Mouse (Mus musculus) cerebral cortex, adult 2 months (tissue): ENCODE data around the gene Cyth1.

Experiments
- WGBS: fragments of 180-500 bp; shearing (Covaris S2); methylation state at CpG from one replicate; pipeline ENCODE4 v1.1.7; 2018; 5-methylcytosine and 5-hydroxymethylcytosine counted together

Gene Cyth1

DNA sequence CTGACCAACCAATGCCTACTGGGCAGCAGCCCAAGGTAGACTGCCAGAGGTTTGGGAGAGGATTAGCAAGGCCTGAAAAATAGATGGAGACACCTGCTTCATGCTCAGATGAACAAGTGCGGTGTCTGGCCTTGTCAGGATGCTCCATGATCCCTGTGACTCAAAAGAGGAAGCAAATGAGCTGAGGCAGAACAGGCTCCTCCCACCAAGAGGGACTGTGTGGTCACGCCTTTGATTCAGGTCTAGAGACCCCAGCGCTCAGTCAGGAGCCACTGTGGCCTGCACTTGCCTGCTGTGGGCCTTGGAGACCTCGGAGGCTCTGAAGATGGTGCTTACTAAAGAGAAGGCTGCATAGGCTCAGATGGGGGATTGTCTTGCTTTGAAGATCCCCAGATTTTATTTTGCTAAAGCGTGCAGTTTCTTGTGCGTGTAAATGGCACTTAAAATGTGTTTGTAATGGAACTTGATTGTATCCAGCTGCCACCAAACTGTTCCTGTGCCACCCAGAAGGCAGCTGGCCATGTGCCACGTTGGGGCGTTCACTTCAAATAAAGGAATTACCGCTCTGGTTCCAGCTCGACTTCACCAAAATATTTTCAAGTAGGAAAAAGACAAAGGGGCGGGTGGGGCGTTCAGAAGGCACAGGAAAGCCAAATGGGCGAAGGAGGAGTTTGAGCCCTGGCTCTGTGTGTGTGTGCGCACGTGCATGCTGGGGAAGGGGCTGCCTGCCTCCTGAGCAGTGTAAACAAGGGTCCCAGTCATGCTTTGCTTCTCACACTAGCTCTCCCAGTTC, 6.0 kb upstream of the Cyth1 start:
- WGBS, result 22% methylated on average over 15 of the region's 15 CpGs

- WGBS, result 79% methylated on average over 7 of the region's 7 CpGs
Measured at GRCm38 (mm10) chr11:118253447-118254158, 5.2 kb upstream of the Cyth1 start.

GRCm38 (mm10) chr11:118249012-118249383, 606 bp upstream of the Cyth1 start:
- 6% methylated on average over 5 of the region's 5 CpGs for WGBS

- WGBS, result 2% methylated on average over 43 of the region's 43 CpGs
Measured at GRCm38 (mm10) chr11:118247359-118248095, 865 bp downstream of the Cyth1 start.

DNA sequence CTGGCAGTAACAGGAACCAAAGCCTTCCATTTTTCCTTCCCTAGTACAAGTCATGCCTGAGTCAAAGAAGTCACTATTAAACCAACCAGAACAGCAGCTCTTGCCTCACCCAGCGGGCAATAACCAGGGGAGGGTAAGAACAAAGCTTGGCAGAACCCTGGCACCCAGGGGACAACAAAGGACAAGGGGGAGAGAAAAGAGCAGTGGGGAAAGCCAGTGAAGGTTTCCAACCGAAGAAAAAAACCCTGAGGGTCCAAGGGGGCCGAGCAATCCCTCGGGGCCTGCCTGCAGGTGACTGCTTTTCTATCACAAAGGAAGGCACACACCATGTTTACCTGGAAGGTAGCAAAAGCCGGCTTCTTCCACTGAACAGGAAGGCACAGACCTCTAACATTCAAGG, 1.7 kb downstream of the Cyth1 start:
- 45% methylated on average over 5 of the region's 5 CpGs for WGBS

- WGBS, result 93% methylated on average over 2 of the region's 2 CpGs
Measured at GRCm38 (mm10) chr11:118245130-118245529, 3.3 kb downstream of the Cyth1 start.

GRCm38 (mm10) chr11:118243627-118244261, 4.6 kb downstream of the Cyth1 start:
- WGBS, result 86% methylated on average over 6 of the region's 6 CpGs

GRCm38 (mm10) chr11:118242506-118242905, 5.9 kb downstream of the Cyth1 start:
- 36% methylated on average over 4 of the region's 4 CpGs for WGBS

DNA sequence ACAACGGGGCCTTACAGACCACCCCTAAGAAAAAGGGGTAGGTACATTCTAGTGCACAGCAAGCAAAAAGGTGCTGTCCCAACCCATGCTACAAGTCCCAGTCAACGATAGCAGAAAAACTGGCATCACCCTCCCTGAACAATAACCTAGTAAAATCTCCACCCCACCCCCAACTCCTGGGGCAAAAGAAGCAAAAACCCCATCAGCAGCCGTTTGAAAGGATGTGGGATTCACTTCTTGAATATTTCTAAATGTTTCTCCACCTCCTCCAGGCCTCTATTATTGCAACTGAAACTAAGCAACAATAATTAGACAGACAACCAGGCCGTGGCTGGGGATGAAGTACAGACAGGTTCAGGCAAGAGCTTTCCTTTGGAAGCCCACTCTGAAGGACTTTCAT, 8.0 kb downstream of the Cyth1 start:
- WGBS, result 60% methylated on average over 4 of the region's 4 CpGs

DNA sequence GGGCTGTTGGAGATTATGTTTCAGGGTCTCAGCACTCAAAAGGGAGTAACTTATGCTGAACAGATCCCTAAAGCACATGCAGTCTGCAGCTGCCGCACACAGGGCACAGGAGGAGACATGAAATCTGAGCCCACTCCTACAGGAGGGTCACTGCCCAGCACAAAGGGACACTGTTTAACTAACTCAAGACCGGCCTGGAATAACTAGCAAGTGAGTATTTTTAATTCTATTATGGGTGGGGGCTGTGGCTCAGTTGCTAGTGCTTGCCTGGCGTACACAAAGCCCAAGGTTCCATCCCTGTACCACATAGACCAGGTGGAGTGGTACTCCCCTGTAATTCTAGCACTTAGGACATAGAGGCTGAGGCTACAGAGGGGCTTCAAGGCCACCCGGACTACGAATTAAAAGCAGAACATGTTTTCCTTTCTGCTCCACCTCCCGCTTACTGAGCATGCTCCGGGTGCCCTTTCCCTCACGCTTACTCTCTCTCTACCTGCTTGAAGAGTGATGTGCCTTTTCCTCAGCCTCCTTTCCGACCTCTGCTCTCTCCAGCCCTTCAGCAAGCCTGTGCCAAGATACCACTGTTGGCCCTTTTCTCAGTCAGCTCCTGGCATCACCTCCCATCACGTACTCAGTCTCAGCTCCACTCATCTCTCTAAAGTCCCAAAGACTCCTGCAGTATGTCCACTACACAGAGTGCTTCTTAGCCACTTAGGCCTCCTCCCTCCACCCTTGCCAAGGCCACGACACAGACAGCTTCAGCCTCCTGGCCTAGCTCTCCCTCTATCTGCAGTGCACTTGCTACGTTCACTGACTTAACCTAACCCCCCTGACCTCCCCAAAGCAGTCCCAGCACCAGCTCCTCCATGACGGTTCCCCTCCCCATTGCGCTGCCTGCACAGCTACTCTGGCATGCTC, 8.9 kb downstream of the Cyth1 start:
- WGBS, result 75% methylated on average over 14 of the region's 14 CpGs

DNA sequence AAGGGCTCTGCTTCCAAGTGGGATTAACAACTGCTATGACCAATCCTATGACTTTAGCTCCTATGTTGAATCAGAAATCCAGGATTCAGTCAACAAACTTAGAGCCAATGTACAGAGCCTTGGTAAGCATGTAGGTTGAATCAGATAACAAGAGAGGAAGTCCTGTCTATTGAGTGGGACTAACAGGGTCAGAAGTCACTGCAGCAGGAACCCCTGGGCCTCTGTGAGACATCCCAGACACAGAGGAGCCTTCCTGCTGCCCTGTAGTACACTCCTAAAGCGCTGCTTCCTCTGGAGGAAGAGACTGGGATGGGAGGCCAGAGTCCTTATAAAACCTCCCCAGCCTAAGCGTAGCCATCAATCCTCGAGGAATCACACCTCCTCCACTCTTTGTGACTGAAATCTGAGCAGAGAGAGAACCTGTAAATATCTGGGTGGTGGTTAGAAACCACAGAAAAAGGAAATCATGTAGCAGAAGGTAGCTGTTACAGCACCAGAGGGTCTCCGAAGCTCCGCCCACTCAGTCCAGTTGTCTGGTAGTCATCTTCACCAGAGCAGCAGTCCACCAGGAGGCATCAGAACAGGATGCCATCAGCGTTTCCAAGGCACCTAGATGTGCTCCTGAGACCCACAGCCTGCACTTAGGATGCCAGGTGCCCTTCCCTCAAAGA, 11.7 kb downstream of the Cyth1 start:
- 64% methylated on average over 6 of the region's 6 CpGs for WGBS

- 73% methylated on average over 7 of the region's 7 CpGs for WGBS
Measured at GRCm38 (mm10) chr11:118234929-118235328, 13.5 kb downstream of the Cyth1 start.

DNA sequence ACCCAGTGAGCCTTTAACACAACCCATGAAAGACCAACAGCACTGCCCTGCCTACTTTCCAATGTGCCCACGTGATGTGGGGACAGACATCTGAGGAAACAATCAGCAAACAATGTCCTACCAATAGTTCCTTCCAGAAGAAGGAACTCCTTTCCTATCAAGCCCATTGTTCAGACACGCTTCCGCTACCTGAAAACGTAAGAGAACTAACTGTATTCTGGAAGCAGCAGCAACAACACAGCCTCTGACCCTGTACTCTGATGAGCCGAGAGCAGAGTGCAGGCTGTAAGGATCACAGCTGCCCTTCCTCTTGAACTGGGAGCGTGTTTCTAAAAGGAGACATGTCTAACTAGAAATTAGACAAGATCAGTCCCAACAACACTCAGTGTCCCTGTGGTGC, 13.9 kb downstream of the Cyth1 start:
- WGBS, result 71% methylated on average over 6 of the region's 6 CpGs

GRCm38 (mm10) chr11:118233924-118234323, 14.5 kb downstream of the Cyth1 start:
- 73% methylated on average over 3 of the region's 3 CpGs for WGBS

DNA sequence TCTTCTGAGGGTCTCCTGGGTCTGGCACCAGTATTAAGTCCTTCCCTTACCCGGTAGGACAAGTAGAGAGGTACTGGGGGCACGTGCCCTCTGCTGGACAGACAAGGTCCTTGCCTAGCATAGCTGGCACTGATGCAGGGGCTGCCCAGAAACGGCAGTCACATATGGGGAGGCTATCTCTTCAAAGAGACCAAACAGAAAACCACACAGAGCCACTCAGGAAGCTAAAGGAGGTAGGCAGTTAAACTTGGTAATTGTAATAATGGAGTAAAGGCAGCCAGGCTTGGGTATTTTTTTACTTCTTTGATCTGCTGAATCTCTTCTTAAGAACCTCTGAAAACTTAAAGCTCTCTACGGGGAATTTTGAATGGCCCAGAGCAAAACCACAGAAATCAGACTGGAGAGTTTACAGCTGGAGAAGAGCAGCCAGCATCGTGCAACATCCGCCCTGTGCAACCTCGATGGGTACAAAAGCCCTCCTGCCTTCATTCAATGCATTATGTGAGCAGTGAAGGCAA, 16.0 kb downstream of the Cyth1 start:
- WGBS, result 38% methylated on average over 7 of the region's 7 CpGs

DNA sequence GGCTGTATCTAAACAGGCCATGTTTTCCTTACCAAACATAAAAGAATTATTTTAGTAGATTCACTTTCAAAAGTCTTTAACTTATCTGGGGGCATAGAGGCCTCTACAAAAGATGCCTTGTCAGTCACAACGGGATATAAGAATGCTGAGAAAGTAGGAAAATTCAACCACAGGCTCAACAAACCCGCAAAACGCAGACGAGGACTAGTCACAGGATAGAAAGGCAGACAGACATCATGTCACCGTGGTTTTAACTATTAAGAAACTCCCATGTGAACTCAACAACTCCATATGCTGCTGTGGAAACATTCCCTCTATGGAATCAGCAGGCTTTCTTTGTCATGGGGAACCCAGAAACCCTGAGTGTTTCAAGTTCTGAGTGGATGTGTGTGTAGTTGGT, 18.5 kb downstream of the Cyth1 start:
- WGBS, result 88% methylated on average over 5 of the region's 5 CpGs

GRCm38 (mm10) chr11:118227650-118228049, 20.7 kb downstream of the Cyth1 start:
- WGBS, result 50% methylated on average over 7 of the region's 7 CpGs

GRCm38 (mm10) chr11:118226850-118227249, 21.5 kb downstream of the Cyth1 start:
- WGBS, result 88% methylated on average over 7 of the region's 7 CpGs

DNA sequence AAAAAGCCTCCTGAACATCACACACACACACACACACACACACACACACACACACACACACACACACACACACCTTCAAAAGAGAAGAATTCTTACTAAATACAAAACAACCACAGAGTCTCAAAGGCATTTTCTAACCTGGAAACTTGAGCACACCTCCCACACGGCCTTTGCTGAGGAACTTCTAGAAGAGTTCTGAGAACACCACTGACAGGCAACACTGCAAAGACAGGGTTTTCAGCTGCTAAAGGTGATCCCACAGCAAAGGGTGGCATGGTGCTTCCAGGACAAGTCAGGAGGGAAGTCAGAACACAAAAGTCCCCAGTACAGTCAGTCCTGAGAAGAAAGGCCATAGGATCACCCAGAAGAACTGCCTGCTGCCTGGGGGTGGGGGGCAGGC, 22.5 kb downstream of the Cyth1 start:
- 65% methylated on average over 1 of the region's 1 CpGs for WGBS
